Comparison of ENCODE assay signal across 9 mouse cellular contexts in genomic region chr5:121329333-121330058, GRCm38 (mm10). TPM values are rescaled to one million over a fixed set of nuclear protein-coding genes. Genes with fewer than 3 reads are reported as not detected.
DNase-seq lines count a peak whose midpoint lies in the region; ATAC-seq lines count a peak whose summit lies in the region.
"Had no signal": no experiment of that assay in that cellular context is flagged by ENCODE, and none has a peak within 500 bp of the region (broad histone marks: within the 10 kb centered on the region; RNA-seq: fewer than 3 reads in every experiment).

No protein-coding gene starts in this region.

- H3K9ac ChIP-seq in forebrain, embryonic 11.5 days (ENCODE audit: low read length), result no peak overlapping the region
- H3K9ac ChIP-seq in embryonic facial prominence, embryonic 12.5 days, result no peak overlapping the region
- H3K9ac ChIP-seq in hindbrain, embryonic 15.5 days, result no peak overlapping the region
- peak overlapping the region; percentile 55 for H3K9ac ChIP-seq in liver, embryonic 12.5 days

- no peak for ATAC-seq in forebrain, embryonic 11.5 days (replicated peaks; ENCODE audit: low FRiP score)
- 0 out of 2 replicates have a peak, but pooled peaks have one; percentile 42 for ATAC-seq in embryonic facial prominence, embryonic 12.5 days (ENCODE audit: insufficient number of reproducible peaks, insufficient read depth, low FRiP score, low TSS enrichment)
- ATAC-seq in hindbrain, embryonic 15.5 days (ENCODE audit: low FRiP score, low read depth), result no peak
- peak; percentile 43; the same call in 1 of the 2 replicates for ATAC-seq in liver, embryonic 12.5 days

- H3K27me3 ChIP-seq in forebrain, embryonic 10.5 days (ENCODE audit: poor library complexity, severe bottlenecking), result no peaks in the 10 kb centered on the region
- H3K27me3 ChIP-seq in forebrain, embryonic 11.5 days (ENCODE audit: control insufficient read depth, insufficient read depth, low read length), result no peaks in the 10 kb centered on the region
- no peaks in the 10 kb centered on the region for H3K27me3 ChIP-seq in embryonic facial prominence, embryonic 12.5 days
- H3K27me3 ChIP-seq in hindbrain, embryonic 15.5 days, result no peaks in the 10 kb centered on the region
- no peaks in the 10 kb centered on the region for H3K27me3 ChIP-seq in liver, embryonic 12.5 days (replicated peaks)

- H3K36me3 ChIP-seq in forebrain, embryonic 10.5 days (replicated peaks), result peaks cover 90% of the 10 kb centered on the region
- peaks cover 12% of the 10 kb centered on the region; the same call in 1 of the 2 replicates for H3K36me3 ChIP-seq in forebrain, embryonic 11.5 days (ENCODE audit: control insufficient read depth, insufficient read depth, low read length)
- H3K36me3 ChIP-seq in embryonic facial prominence, embryonic 12.5 days, result peaks cover 78% of the 10 kb centered on the region
- peaks cover 85% of the 10 kb centered on the region for H3K36me3 ChIP-seq in hindbrain, embryonic 15.5 days
- H3K36me3 ChIP-seq in liver, embryonic 12.5 days, result peaks cover 95% of the 10 kb centered on the region

- 88% methylated on average over 11 of the region's 11 CpGs for WGBS in forebrain, embryonic 10.5 days
- WGBS in forebrain, embryonic 11.5 days, result 85% methylated on average over 11 of the region's 11 CpGs
- 80% methylated on average over 11 of the region's 11 CpGs for WGBS in embryonic facial prominence, embryonic 12.5 days
- WGBS in hindbrain, embryonic 15.5 days, result 83% methylated on average over 11 of the region's 11 CpGs
- 82% methylated on average over 11 of the region's 11 CpGs for WGBS in liver, embryonic 12.5 days (ENCODE audit: insufficient replicate concordance)

- no peaks in the 10 kb centered on the region for H3K9me3 ChIP-seq in forebrain, embryonic 10.5 days
- no peaks in the 10 kb centered on the region for H3K9me3 ChIP-seq in forebrain, embryonic 11.5 days (ENCODE audit: control insufficient read depth, low read length)
- H3K9me3 ChIP-seq in embryonic facial prominence, embryonic 12.5 days, result no peaks in the 10 kb centered on the region
- no peaks in the 10 kb centered on the region for H3K9me3 ChIP-seq in hindbrain, embryonic 15.5 days
- no peaks in the 10 kb centered on the region for H3K9me3 ChIP-seq in liver, embryonic 12.5 days (replicated peaks)

- H3K4me1 ChIP-seq in forebrain, embryonic 10.5 days, result no peaks in the 10 kb centered on the region
- no peaks in the 10 kb centered on the region for H3K4me1 ChIP-seq in forebrain, embryonic 11.5 days (replicated peaks; ENCODE audit: control insufficient read depth, insufficient read depth, low read length)
- no peaks in the 10 kb centered on the region for H3K4me1 ChIP-seq in embryonic facial prominence, embryonic 12.5 days
- H3K4me1 ChIP-seq in hindbrain, embryonic 15.5 days (replicated peaks), result no peaks in the 10 kb centered on the region
- no peaks in the 10 kb centered on the region for H3K4me1 ChIP-seq in liver, embryonic 12.5 days

- H3K27ac ChIP-seq in forebrain, embryonic 10.5 days, result peak overlapping the region; percentile 46
- no peak overlapping the region for H3K27ac ChIP-seq in forebrain, embryonic 11.5 days (ENCODE audit: low read depth, low read length)
- H3K27ac ChIP-seq in embryonic facial prominence, embryonic 12.5 days, result 0 out of 2 replicates have a peak overlapping the region, but pooled peaks have one; percentile 31
- 0 out of 2 replicates have a peak overlapping the region, but pooled peaks have one; percentile 30 for H3K27ac ChIP-seq in hindbrain, embryonic 15.5 days (replicated peaks)
- H3K27ac ChIP-seq in liver, embryonic 12.5 days, result peak overlapping the region; percentile 73
- H3K27ac ChIP-seq: heart, adult 2 months had no signal

- DNase-seq in forebrain, embryonic 10.5 days (ENCODE audit: extremely low spot score, low spot score), result no peak
- no peak for DNase-seq in forebrain, embryonic 11.5 days (ENCODE audit: low spot score)
- DNase-seq in naive thymus-derived CD4-positive, alpha-beta T cell, adult 2 months (ENCODE audit: low read depth), result peak; percentile 57
- DNase-seq in urinary bladder, postnatal 25 days (ENCODE audit: low spot score), result no peak
- no peak for DNase-seq in right cerebral cortex, postnatal 4 days

- no peak overlapping the region for H3K4me2 ChIP-seq in forebrain, embryonic 11.5 days (ENCODE audit: low read depth, low read length, severe bottlenecking)
- H3K4me2 ChIP-seq in embryonic facial prominence, embryonic 12.5 days (replicated peaks), result peak overlapping the region; percentile 31
- H3K4me2 ChIP-seq in hindbrain, embryonic 15.5 days, result 0 out of 2 replicates have a peak overlapping the region, but pooled peaks have one; percentile 28
- H3K4me2 ChIP-seq in liver, embryonic 12.5 days, result peak overlapping the region; percentile 55

- peak overlapping the region; percentile 36 for H3K4me3 ChIP-seq in forebrain, embryonic 10.5 days
- H3K4me3 ChIP-seq in forebrain, embryonic 11.5 days (ENCODE audit: low read depth, low read length), result no peak overlapping the region
- peak overlapping the region; percentile 15 for H3K4me3 ChIP-seq in embryonic facial prominence, embryonic 12.5 days
- peak overlapping the region; percentile 9; the same call in 1 of the 2 replicates for H3K4me3 ChIP-seq in hindbrain, embryonic 15.5 days
- peak overlapping the region; percentile 41 for H3K4me3 ChIP-seq in liver, embryonic 12.5 days
- H3K4me3 ChIP-seq: heart, adult 2 months had no signal

RNA-seq across cellular contexts. Expression of gene Trafd1, which starts 55.9 kb away (rescaled TPM):
- 59.8 and 62.2 TPM in 2 replicates for polyA plus RNA-seq in forebrain, embryonic 10.5 days (2016; fragmentation: Nextera tagmentation; extraction: Ambion mirVana)
- polyA plus RNA-seq in forebrain, embryonic 11.5 days (2014; fragmentation: Nextera tagmentation; extraction: Ambion mirVana), result 78.5 and 84.6 TPM in 2 replicates
- polyA plus RNA-seq in embryonic facial prominence, embryonic 12.5 days (2016; fragmentation: Nextera tagmentation; extraction: Ambion mirVana), result 81.0 and 87.6 TPM in 2 replicates
- polyA plus RNA-seq in hindbrain, embryonic 15.5 days (2015; fragmentation: Nextera tagmentation; extraction: Ambion mirVana), result 120 and 127 TPM in 2 replicates
- 23.7 and 25.7 TPM in 2 replicates for polyA plus RNA-seq in liver, embryonic 12.5 days (2016; fragmentation: Nextera tagmentation; extraction: Ambion mirVana)

Comparison
In these comparisons a context has a peak if more than half of its experiments do, and no peak if none do; other contexts are left out.
1. ATAC-seq: peak in embryonic facial prominence, embryonic 12.5 days (single experiment) and liver, embryonic 12.5 days (single experiment); none in forebrain, embryonic 11.5 days (single experiment) and hindbrain, embryonic 15.5 days (single experiment).